Mouse (Mus musculus) lung, embryonic 14.5 days (tissue): ENCODE measurements around the gene Tmem102. TPM values are rescaled to one million over a fixed set of nuclear protein-coding genes. Genes with fewer than 3 reads are reported as not detected.

Experiments used
- ATAC-seq: fragments of 200-750 bp; cut with Nextera tagmentation; 2 replicates; pipeline ENCODE4 v1.8.0; 2017; ENCODE audit warnings: mild to moderate bottlenecking, moderate TSS enrichment, moderate library complexity; ENCODE audit not compliant: insufficient read depth
- DNase-seq: peaks from one replicate; pipeline ENCODE4 v3.0.0-alpha.2; 2015
- H3K27ac ChIP-seq: fragments of 300-500 bp; sonication (generic); 2 replicates; pipeline ENCODE4 v1.5.1; 2014; ENCODE audit warnings: low read depth, mild to moderate bottlenecking, moderate library complexity
- H3K27me3 ChIP-seq: fragments of 300-500 bp; sonication (generic); 2 replicates; pipeline ENCODE4 v1.6.1; 2014; ENCODE audit warnings: low read length, control low read depth; ENCODE audit not compliant: insufficient read depth
- H3K36me3 ChIP-seq: fragments of 300-500 bp; sonication (generic); 2 replicates; pipeline ENCODE4 v1.6.1; 2014; ENCODE audit warnings: control low read depth; ENCODE audit not compliant: insufficient read depth
- H3K4me1 ChIP-seq: fragments of 300-500 bp; sonication (generic); 2 replicates; pipeline ENCODE4 v1.6.1; 2014; ENCODE audit warnings: antibody characterized with exemption, control low read depth; ENCODE audit not compliant: insufficient read depth
- H3K4me2 ChIP-seq: fragments of 300-500 bp; sonication (generic); 2 replicates; pipeline ENCODE4 v1.6.1; 2014; ENCODE audit warnings: mild to moderate bottlenecking
- H3K4me3 ChIP-seq: fragments of 300-500 bp; sonication (generic); 2 replicates; pipeline ENCODE4 v1.5.1; 2014; ENCODE audit warnings: low read depth, low read length
- H3K9ac ChIP-seq: fragments of 300-500 bp; sonication (generic); 2 replicates; pipeline ENCODE4 v1.6.1; 2014
- H3K9me3 ChIP-seq: fragments of 300-500 bp; sonication (generic); 2 replicates; pipeline ENCODE4 v1.6.1; 2016; ENCODE audit warnings: low read depth, low read length, control low read depth
- CTCF ChIP-seq: IDR thresholded peaks from 2 replicates; pipeline ENCODE4 v1.5.1; 2016; ENCODE audit warnings: antibody characterized with exemption, low read depth
- WGBS: fragments of 180-500 bp; shearing (Covaris S2); extraction: QIAGEN DNeasy Blood & Tissue Kit; methylation state at CpG from one replicate; pipeline ENCODE4 v1.1.7; 2014; 5-methylcytosine and 5-hydroxymethylcytosine counted together
- polyA plus RNA-seq: library from polyadenylated mRNA; unstranded; fragments of >200 nt; fragmentation: Nextera tagmentation; extraction: Ambion mirVana; gene quantifications from 2 replicates; pipeline ENCODE4 v1.2.1, GENCODE M21; 2014

The Tmem102 gene
- polyA plus RNA-seq, 1 experiment from 2014 or later, result 5.0 TPM

GRCm38 (mm10) chr11:69761868-69762267, 43.6 kb downstream of the Tmem102 start, which contains the start of gene Slc35g3:
Gene Slc35g3, minus strand, starts transcription at chr11:69761968.
- DNase-seq, result no peak
- WGBS, result 71% methylated on average over 1 of the region's 1 CpGs
- H3K4me3 ChIP-seq, result no peak within 1 kb of the TSS

GRCm38 (mm10) chr11:69760901-69761200, 44.6 kb downstream of the Tmem102 start:
- DNase-seq, result no peak
- TF ChIP-seq CTCF, result no peak

More at GRCm38 (mm10) chr11:69761868-69762267, 43.6 kb downstream of the Tmem102 start, which contains the start of gene Slc35g3:
- Histone ChIP-seq H3K4me1 (peaks cover 21% of the 10 kb centered on the region), H3K36me3 (no peaks in the 10 kb centered on the region), H3K27ac (no peak within 1 kb of the TSS), H3K9me3 (no peaks in the 10 kb centered on the region), H3K27me3 (no peaks in the 10 kb centered on the region), H3K4me2 (no peak within 1 kb of the TSS), H3K9ac (no peak within 1 kb of the TSS)
- ATAC-seq, result no peak
- TF ChIP-seq CTCF, result no peak

GRCm38 (mm10) chr11:69760160-69760900, 45.1 kb downstream of the Tmem102 start:
- Histone ChIP-seq H3K4me3 (peak overlapping the region; percentile 54; the same call in 1 of the 2 replicates), H3K9ac (peak overlapping the region; percentile 84), H3K27me3 (no peaks in the 10 kb centered on the region), H3K36me3 (0 out of 2 replicates have a peak, but pooled peaks cover 4% of the 10 kb centered on the region), H3K9me3 (no peaks in the 10 kb centered on the region), H3K4me2 (peak overlapping the region; percentile 88), H3K4me1 (peaks cover 20% of the 10 kb centered on the region), H3K27ac (peak overlapping the region; percentile 99)
- TF ChIP-seq CTCF, result no peak
- 80% methylated on average over 14 of the region's 14 CpGs for WGBS
- DNase-seq (no peak), ATAC-seq (no peak)

More at GRCm38 (mm10) chr11:69760901-69761200, 44.6 kb downstream of the Tmem102 start:
- Histone ChIP-seq H3K4me2 (no peak overlapping the region), H3K9ac (no peak overlapping the region), H3K9me3 (no peaks in the 10 kb centered on the region), H3K27me3 (no peaks in the 10 kb centered on the region), H3K4me1 (peaks cover 20% of the 10 kb centered on the region), H3K4me3 (no peak overlapping the region), H3K36me3 (0 out of 2 replicates have a peak, but pooled peaks cover 4% of the 10 kb centered on the region), H3K27ac (no peak overlapping the region)
- ATAC-seq, result no peak
- 91% methylated on average over 7 of the region's 7 CpGs for WGBS

DNA sequence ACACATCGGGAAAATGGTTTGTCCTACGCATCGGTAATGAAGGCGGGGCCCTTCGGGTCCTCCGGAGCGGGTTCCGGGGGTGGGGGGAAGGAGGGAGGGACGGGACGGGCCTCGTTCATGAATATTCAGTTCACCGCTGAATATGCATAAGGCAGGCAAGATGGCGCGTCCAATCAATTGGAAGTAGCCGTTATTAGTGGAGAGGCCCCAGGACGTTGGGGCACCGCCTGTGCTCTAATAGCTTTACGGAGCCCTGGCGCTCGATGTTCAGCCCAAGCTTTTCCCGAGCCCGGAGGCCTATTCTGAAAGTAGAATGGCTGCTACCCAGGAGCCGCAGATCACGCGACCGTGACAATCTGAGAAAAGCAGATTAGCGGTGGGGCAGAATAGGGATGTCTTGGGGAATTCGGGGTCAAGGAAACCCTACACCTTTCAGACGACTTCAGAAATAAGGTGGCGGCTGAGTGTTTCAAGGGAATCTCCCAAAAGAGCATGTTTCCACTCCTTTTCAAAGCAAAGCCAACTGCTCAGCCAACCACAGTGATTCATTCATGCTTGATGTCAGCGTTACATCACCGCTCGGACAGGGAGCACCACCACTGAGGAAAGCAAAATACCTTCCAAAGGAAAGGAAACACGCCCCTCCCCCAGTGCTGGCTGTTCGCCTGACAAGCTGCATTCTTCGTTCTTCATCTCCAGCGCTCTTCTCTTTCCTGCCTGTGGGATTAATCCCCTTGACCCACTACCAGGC, 46.3 kb downstream of the Tmem102 start:
- H3K4me1 ChIP-seq, result peaks cover 20% of the 10 kb centered on the region
- DNase-seq (peak; percentile 95), ATAC-seq (peak; percentile 90)
- H3K4me3 ChIP-seq, result peak overlapping the region; percentile 54
- H3K27ac ChIP-seq, result peak overlapping the region; percentile 99
- TF ChIP-seq CTCF, result no peak
- WGBS, result under 1% methylated on average over 37 of the region's 37 CpGs
- H3K4me2 ChIP-seq, result peak overlapping the region; percentile 88
- H3K36me3 ChIP-seq, result 0 out of 2 replicates have a peak, but pooled peaks cover 4% of the 10 kb centered on the region
- peak overlapping the region; percentile 84 for H3K9ac ChIP-seq
- H3K9me3 ChIP-seq, result no peaks in the 10 kb centered on the region
- no peaks in the 10 kb centered on the region for H3K27me3 ChIP-seq

- Histone ChIP-seq H3K4me2 (peak within 1 kb of the TSS; percentile 88), H3K36me3 (0 out of 2 replicates have a peak, but pooled peaks cover 4% of the 10 kb centered on the region), H3K4me3 (peak within 1 kb of the TSS; percentile 54), H3K27ac (peak within 1 kb of the TSS; percentile 99), H3K9me3 (no peaks in the 10 kb centered on the region), H3K27me3 (no peaks in the 10 kb centered on the region), H3K4me1 (peaks cover 20% of the 10 kb centered on the region), H3K9ac (peak within 1 kb of the TSS; percentile 84)
- peak; percentile 94 for ATAC-seq
- DNase-seq, result peak; percentile 99
- no peak for TF ChIP-seq CTCF
- WGBS, result 0% methylated on average over 36 of the region's 36 CpGs
Observed at GRCm38 (mm10) chr11:69758478-69758970, 46.9 kb downstream of the Tmem102 start, which contains the start of gene Polr2a. Gene Polr2a, minus strand, starts transcription at chr11:69758637.

- WGBS, result 0% methylated on average over 23 of the region's 26 CpGs
- H3K9me3 ChIP-seq, result no peaks in the 10 kb centered on the region
- DNase-seq (peak; percentile 98), ATAC-seq (peak; percentile 83)
- peak overlapping the region; percentile 88 for H3K4me2 ChIP-seq
- H3K4me3 ChIP-seq, result peak overlapping the region; percentile 54
- H3K27me3 ChIP-seq, result no peaks in the 10 kb centered on the region
- TF ChIP-seq CTCF, result no peak
- H3K4me1 ChIP-seq, result peaks cover 20% of the 10 kb centered on the region
- H3K27ac ChIP-seq, result peak overlapping the region; percentile 99
- H3K36me3 ChIP-seq, result 0 out of 2 replicates have a peak, but pooled peaks cover 4% of the 10 kb centered on the region
- peak overlapping the region; percentile 84 for H3K9ac ChIP-seq
Observed at GRCm38 (mm10) chr11:69758090-69758456, 47.4 kb downstream of the Tmem102 start.
